Mouse (Mus musculus) kidney, postnatal 0 days (tissue): ENCODE results near the gene Eef2k. TPM values are rescaled to one million over a fixed set of nuclear protein-coding genes. Genes with fewer than 3 reads are reported as not detected.

Source experiments
- ATAC-seq: fragments of 200-750 bp; cut with Nextera tagmentation; replicated peaks from 2 replicates; pipeline ENCODE4 v1.8.0; 2017; ENCODE audit warnings: low read depth, moderate number of reproducible peaks, moderate TSS enrichment, moderate library complexity; ENCODE audit not compliant: low FRiP score
- DNase-seq: peaks from one replicate; pipeline ENCODE4 v3.0.0-alpha.2; 2016; ENCODE audit warnings: low spot score
- H3K27ac ChIP-seq: fragments of 300-500 bp; sonication (generic); 2 replicates; pipeline ENCODE4 v1.5.1; 2014; ENCODE audit warnings: mild to moderate bottlenecking
- H3K27me3 ChIP-seq: fragments of 300-500 bp; sonication (generic); 2 replicates; pipeline ENCODE4 v1.6.1; 2014; ENCODE audit warnings: low read length, mixed read lengths; ENCODE audit not compliant: insufficient read depth
- H3K36me3 ChIP-seq: fragments of 300-500 bp; sonication (generic); 2 replicates; pipeline ENCODE4 v1.6.1; 2014; ENCODE audit warnings: low read length, mixed read lengths; ENCODE audit not compliant: insufficient read depth
- H3K4me1 ChIP-seq: fragments of 300-500 bp; sonication (generic); replicated peaks from 2 replicates; pipeline ENCODE4 v1.6.1; 2014; ENCODE audit warnings: antibody characterized with exemption, low read length, mixed read lengths; ENCODE audit not compliant: insufficient read depth
- H3K4me2 ChIP-seq: fragments of 300-500 bp; sonication (generic); 2 replicates; pipeline ENCODE4 v1.6.1; 2014; ENCODE audit warnings: mild to moderate bottlenecking, low read length, moderate library complexity, mixed read lengths
- H3K4me3 ChIP-seq: fragments of 300-500 bp; sonication (generic); replicated peaks from 2 replicates; pipeline ENCODE4 v1.5.1; 2014; ENCODE audit warnings: low read depth, low read length
- H3K9ac ChIP-seq: fragments of 300-500 bp; sonication (generic); 2 replicates; pipeline ENCODE4 v1.6.1; 2014; ENCODE audit warnings: low read depth, low read length
- H3K9me3 ChIP-seq: fragments of 300-500 bp; sonication (generic); replicated peaks from 2 replicates; pipeline ENCODE4 v1.6.1; 2016; ENCODE audit warnings: low read length, inconsistent platforms, mixed read lengths
- CTCF ChIP-seq: IDR thresholded peaks from 2 replicates; pipeline ENCODE4 v1.5.1; 2016; ENCODE audit warnings: antibody characterized with exemption, low read depth, mild to moderate bottlenecking, moderate library complexity
- WGBS: fragments of 180-500 bp; shearing (Covaris S2); extraction: QIAGEN DNeasy Blood & Tissue Kit; methylation state at CpG from one replicate; pipeline ENCODE4 v1.1.7; 2014; 5-methylcytosine and 5-hydroxymethylcytosine counted together
- polyA plus RNA-seq: library from polyadenylated mRNA; unstranded; fragments of >200 nt; fragmentation: Nextera tagmentation; extraction: Ambion mirVana; gene quantifications from 2 replicates; pipeline ENCODE4 v1.2.1, GENCODE M21; 2015

Gene Eef2k
- polyA plus RNA-seq, 1 experiment from 2014 or later = 13.8 TPM

DNA sequence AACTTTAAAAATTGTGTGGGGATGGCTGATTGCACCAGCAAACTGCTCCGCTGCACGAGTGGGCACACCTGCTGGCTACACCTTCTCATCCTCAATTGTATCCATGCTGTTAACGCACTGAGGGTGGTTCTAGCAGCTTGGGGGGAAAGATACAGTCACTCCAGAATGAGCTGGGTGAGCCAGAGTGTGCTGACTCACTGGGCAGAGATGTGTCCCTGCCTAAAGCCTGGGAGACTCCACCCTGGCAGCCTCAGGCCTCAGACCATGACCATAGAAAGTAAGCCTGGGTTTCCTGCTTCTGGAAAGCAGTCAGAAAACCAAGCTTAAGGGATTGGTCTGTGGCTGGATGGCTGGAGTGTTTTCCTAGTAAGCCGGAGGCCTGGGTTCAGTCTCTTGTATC is 23.2 kb downstream of the Eef2k start:
- ATAC-seq = no peak; the same call in 1 of the 2 replicates
- no peak for TF ChIP-seq CTCF
- Histone ChIP-seq H3K9ac (no peak overlapping the region), H3K27me3 (no peaks in the 10 kb centered on the region), H3K4me1 (peaks cover 17% of the 10 kb centered on the region; the same call in 1 of the 2 replicates), H3K27ac (peak overlapping the region; percentile 77), H3K9me3 (no peaks in the 10 kb centered on the region), H3K4me2 (no peak overlapping the region), H3K4me3 (no peak overlapping the region), H3K36me3 (no peaks in the 10 kb centered on the region)
- DNase-seq = no peak
- WGBS = 55% methylated on average over 4 of the region's 4 CpGs

DNA sequence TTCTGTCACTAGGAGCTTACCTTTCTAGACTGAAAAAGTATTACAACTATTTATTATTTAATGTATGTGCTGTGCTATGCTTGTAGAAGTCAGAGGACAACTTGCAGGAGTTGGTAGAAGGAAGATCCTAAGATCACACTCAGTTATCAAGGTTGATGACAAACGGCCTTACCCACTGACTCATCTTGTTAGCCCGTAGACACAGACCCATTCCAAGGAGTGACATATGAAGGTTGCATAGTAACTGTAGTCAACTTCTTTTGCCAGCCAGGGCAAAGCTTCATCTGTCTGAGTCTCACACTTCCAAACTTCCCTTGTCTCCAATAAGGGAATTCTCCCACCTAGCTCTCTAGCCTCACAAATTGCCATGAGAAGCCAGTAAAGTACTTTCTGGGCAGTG is 24.1 kb downstream of the Eef2k start:
- Histone ChIP-seq H3K9me3 (no peaks in the 10 kb centered on the region), H3K36me3 (no peaks in the 10 kb centered on the region), H3K27me3 (no peaks in the 10 kb centered on the region), H3K4me1 (peaks cover 14% of the 10 kb centered on the region; the same call in 1 of the 2 replicates), H3K9ac (no peak overlapping the region), H3K4me2 (no peak overlapping the region), H3K27ac (peak overlapping the region; percentile 77; the same call in 1 of the 2 replicates), H3K4me3 (no peak overlapping the region)
- WGBS = 78% methylated on average over 2 of the region's 2 CpGs
- ATAC-seq (no peak), DNase-seq (no peak)
- no peak for TF ChIP-seq CTCF

DNA sequence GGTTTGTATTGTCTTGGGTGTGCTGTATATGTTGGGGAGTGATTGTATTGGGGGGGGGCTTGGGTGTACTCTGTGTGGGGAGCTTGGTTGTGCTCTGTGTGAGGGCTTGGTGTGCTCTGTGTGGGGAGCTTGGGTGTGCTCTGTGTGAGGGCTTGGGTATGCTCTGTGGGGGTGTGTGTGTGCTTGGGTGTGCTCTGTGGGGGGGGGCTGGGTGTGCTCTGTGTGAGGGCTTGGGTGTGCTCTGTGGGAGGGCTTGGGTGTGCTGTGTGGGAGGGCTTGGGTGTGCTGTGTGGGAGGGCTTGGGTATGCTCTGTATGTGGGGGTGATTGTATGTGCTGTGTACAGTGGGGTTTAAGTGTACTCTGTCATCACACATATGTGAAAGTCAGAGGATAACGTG is 25.1 kb downstream of the Eef2k start:
- Histone ChIP-seq H3K4me1 (peaks cover 14% of the 10 kb centered on the region; the same call in 1 of the 2 replicates), H3K27me3 (no peaks in the 10 kb centered on the region), H3K4me3 (no peak overlapping the region), H3K36me3 (no peaks in the 10 kb centered on the region), H3K9me3 (no peaks in the 10 kb centered on the region), H3K9ac (no peak overlapping the region), H3K4me2 (no peak overlapping the region), H3K27ac (no peak overlapping the region)
- DNase-seq = no peak
- TF ChIP-seq CTCF = no peak
- 81% methylated on average over 1 of the region's 1 CpGs for WGBS
- ATAC-seq = no peak

GRCm38 (mm10) chr7:120869883-120870282 is 27.3 kb downstream of the Eef2k start:
- no peak for TF ChIP-seq CTCF
- Histone ChIP-seq H3K9me3 (no peaks in the 10 kb centered on the region), H3K4me3 (no peak overlapping the region), H3K4me2 (no peak overlapping the region), H3K27me3 (no peaks in the 10 kb centered on the region), H3K27ac (peak overlapping the region; percentile 47; the same call in 1 of the 2 replicates), H3K9ac (no peak overlapping the region), H3K36me3 (no peaks in the 10 kb centered on the region), H3K4me1 (peaks cover 12% of the 10 kb centered on the region; the same call in 1 of the 2 replicates)
- 42% methylated on average over 5 of the region's 5 CpGs for WGBS
- ATAC-seq (no peak), DNase-seq (peak; percentile 37)

DNA sequence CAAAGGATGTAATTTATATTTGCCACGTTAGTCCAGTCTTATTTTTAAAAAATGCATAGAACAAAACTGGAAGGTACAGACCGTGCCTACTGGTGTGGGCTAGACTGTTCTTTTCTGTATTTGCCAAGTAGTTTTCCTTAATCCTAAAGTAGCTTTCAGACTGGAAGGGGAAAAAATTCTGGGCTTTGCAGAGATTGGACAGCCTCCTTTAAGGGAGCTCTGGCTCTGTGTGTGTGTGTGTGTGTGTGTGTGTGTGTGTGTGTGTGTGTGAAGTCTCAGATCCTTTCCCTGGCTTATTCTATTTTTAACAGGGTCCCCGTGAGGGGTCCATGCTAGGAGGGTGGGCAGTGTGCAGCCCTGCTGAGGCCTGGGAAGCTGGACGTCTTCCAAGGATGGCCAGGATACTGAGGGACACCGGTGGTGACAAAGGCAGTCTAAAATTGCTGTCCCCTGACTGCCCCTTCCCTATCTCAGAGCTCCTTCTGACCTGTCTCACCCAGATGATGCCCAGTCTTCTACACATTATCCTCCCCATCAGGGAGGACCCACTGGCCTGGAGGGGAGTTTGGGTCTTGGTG is 27.9 kb downstream of the Eef2k start:
- no peak overlapping the region for H3K4me3 ChIP-seq
- 66% methylated on average over 5 of the region's 5 CpGs for WGBS
- DNase-seq (no peak), ATAC-seq (no peak)
- no peaks in the 10 kb centered on the region for H3K27me3 ChIP-seq
- no peaks in the 10 kb centered on the region for H3K9me3 ChIP-seq
- H3K4me1 ChIP-seq = peaks cover 8% of the 10 kb centered on the region; the same call in 1 of the 2 replicates
- H3K9ac ChIP-seq = no peak overlapping the region
- no peaks in the 10 kb centered on the region for H3K36me3 ChIP-seq
- H3K4me2 ChIP-seq = no peak overlapping the region
- no peak for TF ChIP-seq CTCF
- H3K27ac ChIP-seq = 0 out of 2 replicates have a peak overlapping the region, but pooled peaks have one; percentile 47

GRCm38 (mm10) chr7:120873083-120873482 is 30.5 kb downstream of the Eef2k start:
- TF ChIP-seq CTCF = no peak
- 70% methylated on average over 12 of the region's 12 CpGs for WGBS

More at GRCm38 (mm10) chr7:120873083-120873482, 30.5 kb downstream of the Eef2k start:
- Histone ChIP-seq H3K27ac (no peak overlapping the region), H3K27me3 (no peaks in the 10 kb centered on the region), H3K4me3 (no peak overlapping the region), H3K36me3 (no peaks in the 10 kb centered on the region), H3K4me1 (no peaks in the 10 kb centered on the region; the same call in 1 of the 2 replicates), H3K9ac (no peak overlapping the region), H3K9me3 (no peaks in the 10 kb centered on the region), H3K4me2 (no peak overlapping the region)
- no peak for DNase-seq
- ATAC-seq = no peak
